Mouse (Mus musculus) NIH3T3 (cell line): ENCODE results near the gene Prkaa2.

Experiments used
- DNase-seq: peaks from one replicate; pipeline ENCODE4 v3.0.0-alpha.2; 2012; ENCODE audit warnings: low read depth

Gene Prkaa2

GRCm38 (mm10) chr4:105109199-105109989 is at the start of gene Prkaa2:
Gene Prkaa2, minus strand, starts transcription at chr4:105109890.
- DNase-seq: peak; percentile 42

- DNase-seq: no peak
Observed at GRCm38 (mm10) chr4:105159531-105159870, 49.8 kb upstream of the Prkaa2 start.

- DNase-seq: peak; percentile 80
Observed at GRCm38 (mm10) chr4:105158651-105159530, 49.2 kb upstream of the Prkaa2 start.

GRCm38 (mm10) chr4:105158169-105158555 is 48.5 kb upstream of the Prkaa2 start:
- peak; percentile 76 for DNase-seq

GRCm38 (mm10) chr4:105157276-105158168 is 47.8 kb upstream of the Prkaa2 start, which contains the start of gene Plpp3:
Gene Plpp3, plus strand, starts transcription at chr4:105157347.
- peak; percentile 97 for DNase-seq

GRCm38 (mm10) chr4:105156955-105157275 is 47.2 kb upstream of the Prkaa2 start:
- no peak for DNase-seq

- DNase-seq: no peak
Observed at GRCm38 (mm10) chr4:105156281-105156680, 46.6 kb upstream of the Prkaa2 start.

- no peak for DNase-seq
Observed at GRCm38 (mm10) chr4:105153227-105153626, 43.5 kb upstream of the Prkaa2 start.

- peak; percentile 92 for DNase-seq
Observed at GRCm38 (mm10) chr4:105151911-105152690, 42.4 kb upstream of the Prkaa2 start.

- peak; percentile 18 for DNase-seq
Observed at GRCm38 (mm10) chr4:105149492-105149891, 39.8 kb upstream of the Prkaa2 start.

- DNase-seq: no peak
Observed at GRCm38 (mm10) chr4:105133350-105134050, 23.8 kb upstream of the Prkaa2 start.

GRCm38 (mm10) chr4:105131756-105132314 is 22.1 kb upstream of the Prkaa2 start:
- no peak for DNase-seq

GRCm38 (mm10) chr4:105129212-105129611 is 19.5 kb upstream of the Prkaa2 start:
- DNase-seq: no peak

GRCm38 (mm10) chr4:105122429-105122828 is 12.7 kb upstream of the Prkaa2 start:
- peak; percentile 70 for DNase-seq

GRCm38 (mm10) chr4:105121081-105121480 is 11.4 kb upstream of the Prkaa2 start:
- no peak for DNase-seq

- no peak for DNase-seq
Observed at GRCm38 (mm10) chr4:105113468-105113867, 3.8 kb upstream of the Prkaa2 start.

- no peak for DNase-seq
Observed at GRCm38 (mm10) chr4:105113042-105113441, 3.4 kb upstream of the Prkaa2 start.

- DNase-seq: no peak
Observed at GRCm38 (mm10) chr4:105111770-105112169, 2.1 kb upstream of the Prkaa2 start.

GRCm38 (mm10) chr4:105110684-105111035 is 970 bp upstream of the Prkaa2 start:
- DNase-seq: no peak

- DNase-seq: no peak
Observed at GRCm38 (mm10) chr4:105109990-105110683, 447 bp upstream of the Prkaa2 start.
